Mouse (Mus musculus) embryonic stem cell, embryonic (primary cell): ENCODE data around the gene Pycr2.

ENCODE experiments used
- CTCF ChIA-PET, 4 experiments: fragments of 300-600 bp in 2 of 4; fragments of 350-600 bp in 2 of 4; sonication (Branson Sonifier 250); formaldehyde crosslinking; loops; one replicate each; lab custom pipeline; 2022; ENCODE audit warnings: inconsistent platforms in 2 of 4; lab: Charles Lee
- POLR2A ChIA-PET, 4 experiments: fragments of 300-600 bp in 2 of 4; fragments of 350-600 bp in 2 of 4; sonication (Branson Sonifier 250); formaldehyde crosslinking; loops; one replicate each; lab custom pipeline; 2022; ENCODE audit warnings: antibody characterized with exemption in 4 of 4, inconsistent platforms in 1 of 4; lab: Charles Lee

Pycr2 gene

GRCm38 (mm10) chr1:180941726-180942125 is 37.6 kb downstream of the Pycr2 start:
- POLR2A ChIA-PET = interaction anchor here in 3 of 4 experiments (0.5 to 12.8 kb wide), 42 partner anchors 8 to 676 kb away, joined by 3 to 309 read pairs (median 4); partner anchors contain the start of genes Pycr2 (in 2 of the 3), Lefty1 (in 1 of the 3), Lefty2 (in 1 of the 3) and Sde2 (in 1 of the 3)

GRCm38 (mm10) chr1:180942166-180943031 is 38.3 kb downstream of the Pycr2 start, which contains the start of gene Tmem63a:
TSS of gene Tmem63a (plus strand) at chr1:180942344.
- ChIA-PET CTCF (interaction anchor here in 2 of 4 experiments (0.6 to 1.3 kb wide), 7 partner anchors 9 to 523 kb away, joined by 3 to 4 read pairs (median 3); partner anchors contain the start of gene Pycr2 (in 1 of the 2)), POLR2A (interaction anchor here in 3 of 4 experiments (0.5 to 12.8 kb wide), 45 partner anchors 8 to 676 kb away, joined by 3 to 309 read pairs (median 4); partner anchors contain the start of genes Lefty1 (in 2 of the 3), Pycr2 (in 2 of the 3), Sde2 (in 2 of the 3) and Lefty2 (in 1 of the 3))

More at GRCm38 (mm10) chr1:180941726-180942125, 37.6 kb downstream of the Pycr2 start:
- CTCF ChIA-PET = interaction anchor here in 2 of 4 experiments (0.7 to 1.3 kb wide), 7 partner anchors 8 to 64 kb away, joined by 3 to 4 read pairs (median 3); partner anchors contain the start of gene Pycr2 (in 2 of the 2)

- CTCF ChIA-PET = interaction anchor here in 1 of 4 experiments (1.0 kb wide), 1 partner anchor 80 kb away, joined by 4 read pairs; no protein-coding TSS in a partner anchor
- POLR2A ChIA-PET = interaction anchor here in 3 of 4 experiments (0.5 to 12.8 kb wide), 23 partner anchors 8 to 131 kb away, joined by 3 to 309 read pairs (median 8); partner anchors contain the start of genes Lefty1 (in 2 of the 3), Pycr2 (in 2 of the 3) and Sde2 (in 2 of the 3)
Observed at GRCm38 (mm10) chr1:180943032-180943644, 39.0 kb downstream of the Pycr2 start.

GRCm38 (mm10) chr1:180943896-180944295 is 39.8 kb downstream of the Pycr2 start:
- CTCF ChIA-PET = no interaction called here
- POLR2A ChIA-PET = interaction anchor here in 2 of 4 experiments (0.7 to 5.2 kb wide), 2 partner anchors 9 to 19 kb away, joined by 3 to 24 read pairs; partner anchors contain the start of gene Lefty1 (in 1 of the 2)

- ChIA-PET POLR2A (interaction anchor here in 3 of 4 experiments (0.7 to 5.2 kb wide), 3 partner anchors 10 to 41 kb away, joined by 3 to 24 read pairs (median 3); partner anchors contain the start of genes Lefty1 (in 1 of the 3) and Pycr2 (in 1 of the 3)), CTCF (no interaction called here)
Observed at GRCm38 (mm10) chr1:180944553-180944952, 40.5 kb downstream of the Pycr2 start.

- ChIA-PET CTCF (interaction anchor here (0.5 to 1.2 kb wide), 9 partner anchors 10 to 1702 kb away, joined by 3 to 10 read pairs (median 3); partner anchors contain the start of gene Lefty1 (in 1 of the 4)), POLR2A (interaction anchor here in 3 of 4 experiments (0.6 to 5.2 kb wide), 30 partner anchors 8 to 225 kb away, joined by 3 to 24 read pairs (median 4); partner anchors contain the start of genes Lefty1 (in 2 of the 3), Lefty2 (in 1 of the 3), Pycr2 (in 1 of the 3) and Sde2 (in 1 of the 3))
Observed at GRCm38 (mm10) chr1:180945001-180945980, 41.2 kb downstream of the Pycr2 start.

GRCm38 (mm10) chr1:180946448-180946847 is 42.4 kb downstream of the Pycr2 start:
- POLR2A ChIA-PET = interaction anchor here in 2 of 4 experiments (0.6 to 5.2 kb wide), 20 partner anchors 9 to 224 kb away, joined by 3 to 24 read pairs (median 6); partner anchors contain the start of genes Lefty1 (in 2 of the 2) and Sde2 (in 1 of the 2)
- CTCF ChIA-PET = interaction anchor here in 2 of 4 experiments (0.6 to 1.2 kb wide), 6 partner anchors 24 to 102 kb away, joined by 3 to 10 read pairs (median 4); no protein-coding TSS in a partner anchor

GRCm38 (mm10) chr1:180952085-180952746 is 48.1 kb downstream of the Pycr2 start:
- CTCF ChIA-PET = interaction anchor here in 3 of 4 experiments (0.5 to 1.2 kb wide), 5 partner anchors 13 to 137 kb away, joined by 3 to 6 read pairs (median 4); no protein-coding TSS in a partner anchor
- POLR2A ChIA-PET = interaction anchor here in 2 of 4 experiments (0.7 to 2.0 kb wide), 6 partner anchors 10 to 723 kb away, joined by 3 to 12 read pairs (median 4); partner anchors contain the start of gene Tmem63a (in 1 of the 2)

GRCm38 (mm10) chr1:180952808-180953207 is 48.7 kb downstream of the Pycr2 start:
- CTCF ChIA-PET = no interaction called here
- POLR2A ChIA-PET = interaction anchor here in 1 of 4 experiments (0.9 to 2.0 kb wide), 3 partner anchors 11 to 15 kb away, joined by 3 to 12 read pairs (median 4); partner anchors contain the start of gene Tmem63a

GRCm38 (mm10) chr1:180956401-180956800 is 52.3 kb downstream of the Pycr2 start:
- ChIA-PET POLR2A (interaction anchor here in 3 of 4 experiments (0.6 to 2.9 kb wide), 22 partner anchors 10 to 1343 kb away, joined by 3 to 12 read pairs (median 4); partner anchors contain the start of genes Tmem63a (in 3 of the 3), Lefty1 (in 1 of the 3) and Pycr2 (in 1 of the 3)), CTCF (interaction anchor here in 2 of 4 experiments (0.6 to 1.4 kb wide), 6 partner anchors 19 to 269 kb away, joined by 3 to 8 read pairs (median 3); no protein-coding TSS in a partner anchor)

GRCm38 (mm10) chr1:180956973-180957381 is 52.9 kb downstream of the Pycr2 start:
- ChIA-PET POLR2A (interaction anchor here in 3 of 4 experiments (0.6 to 2.9 kb wide), 17 partner anchors 9 to 228 kb away, joined by 3 to 12 read pairs (median 4); partner anchors contain the start of genes Tmem63a (in 2 of the 3), Lefty1 (in 1 of the 3) and Pycr2 (in 1 of the 3)), CTCF (interaction anchor here in 2 of 4 experiments (0.6 to 1.4 kb wide), 5 partner anchors 18 to 464 kb away, joined by 3 to 8 read pairs (median 3); no protein-coding TSS in a partner anchor)
